Mouse (Mus musculus) ovary, postnatal 36 days (tissue): Measurements from ENCODE around the gene Dtd1.

Experiments
- DNase-seq: peaks from one replicate; pipeline ENCODE4 v3.0.0; 2022; ENCODE audit warnings: low spot score, mixed read lengths

Gene Dtd1

DNA sequence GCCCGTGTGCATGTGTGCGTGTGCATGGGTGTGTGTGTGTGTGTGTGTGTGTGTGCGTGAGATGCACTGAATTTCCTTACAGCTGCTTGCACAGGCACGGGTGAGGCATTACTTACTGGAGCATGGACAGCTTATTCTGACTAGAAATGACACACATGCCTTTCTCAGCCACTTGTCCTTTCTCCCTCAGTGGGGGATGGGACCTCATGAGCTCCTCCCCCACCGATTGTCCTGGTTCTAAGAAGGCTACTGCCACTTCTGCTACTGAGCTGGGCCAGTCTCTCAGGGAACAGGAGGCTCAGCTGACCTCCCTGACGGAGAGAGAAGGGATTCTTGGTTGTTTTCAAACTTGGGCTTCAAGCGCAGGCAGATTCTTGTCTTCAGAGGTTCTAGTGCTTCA, 40.4 kb downstream of the Dtd1 start:
- DNase-seq: no peak

DNA sequence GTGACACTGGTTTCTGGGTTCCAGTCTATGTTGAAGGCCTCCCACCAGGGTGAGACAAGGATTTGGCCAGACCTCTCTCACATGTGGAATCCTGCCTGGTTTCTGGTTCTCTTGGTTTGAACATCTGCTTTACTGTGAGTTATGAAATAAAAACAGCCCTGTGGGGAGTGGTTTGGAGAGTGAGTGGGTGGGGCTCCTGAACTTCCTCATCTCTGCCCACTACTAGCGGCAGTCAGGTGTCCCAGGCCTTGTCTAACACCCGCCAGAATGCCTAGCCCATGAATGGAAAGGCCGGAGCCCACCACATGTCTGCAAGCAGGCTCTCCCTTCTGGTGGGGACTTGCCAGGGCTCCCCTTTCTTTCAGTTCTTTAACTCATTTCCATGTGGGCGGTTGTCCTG, 42.3 kb downstream of the Dtd1 start:
- DNase-seq: no peak

GRCm38 (mm10) chr2:144646360-144646759, 46.7 kb downstream of the Dtd1 start:
- no peak for DNase-seq

DNA sequence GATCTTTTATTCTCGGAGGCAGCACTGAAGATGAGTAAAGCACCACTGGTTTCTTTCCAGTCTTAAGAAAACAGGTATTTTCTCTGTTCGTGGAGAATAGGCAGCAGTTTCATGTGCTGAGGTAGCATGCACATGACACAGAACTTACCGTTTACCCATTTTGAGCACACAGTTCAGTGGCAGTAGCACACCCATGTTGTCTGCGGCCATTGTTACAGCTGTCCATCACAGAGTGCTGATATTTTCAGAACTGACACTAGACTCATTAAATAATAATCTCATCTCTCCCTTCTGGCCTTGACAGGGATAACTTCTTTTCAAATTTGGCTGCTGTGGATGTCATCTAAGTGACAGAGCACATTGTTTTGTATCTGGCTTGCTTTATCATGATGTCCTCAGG, 47.5 kb downstream of the Dtd1 start:
- no peak for DNase-seq

- DNase-seq: no peak
Observed at GRCm38 (mm10) chr2:144649960-144650359, 50.3 kb downstream of the Dtd1 start.

DNA sequence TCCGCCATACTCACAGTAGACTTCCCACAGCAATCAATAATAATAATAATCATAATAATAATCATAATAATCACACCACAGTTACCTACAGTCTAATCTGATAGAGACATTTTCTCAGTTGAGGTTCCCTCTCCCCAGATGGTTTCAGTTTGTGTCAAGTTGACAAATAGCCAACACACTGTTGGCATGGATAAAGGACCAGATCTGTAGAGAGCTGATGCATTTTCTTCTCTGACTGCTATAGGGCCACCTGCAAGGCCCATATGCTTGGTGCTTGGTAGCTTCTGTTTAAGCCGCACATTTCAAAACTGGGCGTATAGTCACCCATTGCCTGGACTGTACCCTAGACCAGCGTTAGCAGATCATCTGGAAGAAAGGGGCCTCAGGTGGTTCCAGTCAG, 53.1 kb downstream of the Dtd1 start:
- DNase-seq: no peak

- DNase-seq: no peak
Observed at GRCm38 (mm10) chr2:144655307-144655706, 55.6 kb downstream of the Dtd1 start.

DNA sequence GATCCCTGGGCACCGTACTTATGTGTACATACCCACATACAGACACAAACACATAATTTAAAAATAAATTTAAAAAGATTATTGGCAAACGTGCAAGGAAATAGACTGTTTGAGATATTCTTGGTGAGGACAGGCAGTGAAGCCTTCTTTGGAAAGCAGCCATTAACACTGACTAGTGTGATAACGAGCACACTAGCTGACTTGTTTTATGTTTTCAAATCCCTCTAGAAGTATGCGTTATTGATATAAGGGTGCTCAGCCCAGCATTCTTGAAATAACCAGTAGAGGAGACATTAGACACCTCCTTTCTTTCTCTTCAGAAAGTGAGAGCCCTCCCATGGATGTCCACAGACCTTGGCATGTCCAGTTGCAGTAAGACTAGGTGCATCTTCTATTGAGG, 68.8 kb downstream of the Dtd1 start:
- DNase-seq: no peak

GRCm38 (mm10) chr2:144670289-144670930, 70.7 kb downstream of the Dtd1 start:
- no peak for DNase-seq

GRCm38 (mm10) chr2:144672397-144672796, 72.7 kb downstream of the Dtd1 start:
- no peak for DNase-seq

DNA sequence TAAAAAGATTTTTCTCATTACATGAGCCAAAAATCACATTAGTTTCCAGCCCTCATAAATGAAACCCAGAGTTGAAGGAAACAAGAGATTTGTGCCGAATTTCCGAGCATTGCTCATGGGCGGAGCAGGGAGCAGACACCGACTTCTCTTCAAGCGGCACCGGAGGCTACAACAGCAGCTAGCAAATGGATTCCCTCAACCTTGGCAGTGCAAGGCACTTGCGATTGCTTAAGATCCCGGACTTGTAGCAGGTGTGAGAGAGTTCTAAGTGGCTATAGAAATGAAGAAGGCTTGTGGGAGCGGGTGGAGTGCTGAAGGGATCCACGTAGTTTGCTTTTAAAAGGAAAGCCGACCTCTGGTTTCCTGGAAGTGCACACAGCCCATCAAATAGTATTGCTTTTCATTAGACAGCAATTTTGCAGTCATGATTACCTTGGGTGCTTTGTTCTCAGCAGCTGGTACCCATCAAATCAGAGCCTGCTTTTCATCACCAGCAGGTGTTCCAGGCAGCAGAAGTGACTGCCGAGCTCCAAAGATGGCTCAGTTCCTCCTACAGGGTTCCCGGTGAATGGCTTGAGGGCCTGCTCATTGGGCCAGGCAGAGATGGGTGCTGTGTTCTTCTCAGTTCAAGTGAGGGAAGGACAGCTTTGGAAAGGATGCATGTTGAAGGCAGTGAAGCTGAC, 77.0 kb downstream of the Dtd1 start:
- DNase-seq: no peak

GRCm38 (mm10) chr2:144677229-144677571, 77.5 kb downstream of the Dtd1 start:
- DNase-seq: no peak

- no peak for DNase-seq
Observed at GRCm38 (mm10) chr2:144678779-144679178, 79.1 kb downstream of the Dtd1 start.

GRCm38 (mm10) chr2:144679394-144679793, 79.7 kb downstream of the Dtd1 start:
- DNase-seq: no peak

- no peak for DNase-seq
Observed at GRCm38 (mm10) chr2:144692219-144692732, 92.6 kb downstream of the Dtd1 start.

- DNase-seq: no peak
Observed at GRCm38 (mm10) chr2:144692777-144693176, 93.1 kb downstream of the Dtd1 start.

DNA sequence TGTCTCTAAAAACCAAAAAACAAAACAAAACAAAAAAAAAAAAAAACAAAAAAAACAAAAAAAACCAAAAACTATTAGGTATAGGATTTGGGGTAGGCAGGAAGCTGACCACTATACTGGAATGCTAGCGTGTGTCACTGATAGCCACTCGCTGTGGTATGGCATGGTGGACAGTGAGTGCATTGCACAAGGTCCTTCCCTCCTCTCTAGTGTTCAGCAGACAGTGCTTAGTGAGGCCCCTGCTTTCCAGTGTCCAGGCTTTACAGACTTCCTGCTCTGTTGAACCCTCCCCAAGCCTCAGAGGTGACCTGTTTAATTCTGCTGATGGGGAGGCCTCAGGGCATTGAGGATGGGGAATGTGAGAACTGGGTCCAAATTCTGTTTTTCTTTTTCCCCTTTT, 95.2 kb downstream of the Dtd1 start:
- no peak for DNase-seq

- DNase-seq: no peak
Observed at GRCm38 (mm10) chr2:144698046-144698445, 98.3 kb downstream of the Dtd1 start.

DNA sequence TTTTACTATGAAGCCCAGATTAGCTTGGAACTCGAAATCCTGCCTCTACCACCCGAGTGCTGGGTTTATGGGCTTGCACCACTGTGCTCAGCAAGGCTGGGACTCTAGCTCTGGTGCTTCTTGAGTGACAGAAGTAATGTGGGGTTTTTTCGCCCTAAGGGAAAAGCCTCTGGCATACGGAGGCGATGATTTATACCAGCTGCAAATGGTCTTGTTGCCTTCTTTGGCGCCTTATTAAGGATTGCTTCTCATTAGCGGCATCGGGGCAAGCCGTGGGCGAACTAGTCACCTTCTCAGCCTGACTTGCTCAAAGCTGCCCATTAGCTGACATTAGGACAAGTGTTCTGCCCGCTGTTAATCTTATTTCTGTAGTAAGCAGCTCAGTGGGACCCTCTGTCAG, 100.9 kb downstream of the Dtd1 start:
- DNase-seq: no peak

DNA sequence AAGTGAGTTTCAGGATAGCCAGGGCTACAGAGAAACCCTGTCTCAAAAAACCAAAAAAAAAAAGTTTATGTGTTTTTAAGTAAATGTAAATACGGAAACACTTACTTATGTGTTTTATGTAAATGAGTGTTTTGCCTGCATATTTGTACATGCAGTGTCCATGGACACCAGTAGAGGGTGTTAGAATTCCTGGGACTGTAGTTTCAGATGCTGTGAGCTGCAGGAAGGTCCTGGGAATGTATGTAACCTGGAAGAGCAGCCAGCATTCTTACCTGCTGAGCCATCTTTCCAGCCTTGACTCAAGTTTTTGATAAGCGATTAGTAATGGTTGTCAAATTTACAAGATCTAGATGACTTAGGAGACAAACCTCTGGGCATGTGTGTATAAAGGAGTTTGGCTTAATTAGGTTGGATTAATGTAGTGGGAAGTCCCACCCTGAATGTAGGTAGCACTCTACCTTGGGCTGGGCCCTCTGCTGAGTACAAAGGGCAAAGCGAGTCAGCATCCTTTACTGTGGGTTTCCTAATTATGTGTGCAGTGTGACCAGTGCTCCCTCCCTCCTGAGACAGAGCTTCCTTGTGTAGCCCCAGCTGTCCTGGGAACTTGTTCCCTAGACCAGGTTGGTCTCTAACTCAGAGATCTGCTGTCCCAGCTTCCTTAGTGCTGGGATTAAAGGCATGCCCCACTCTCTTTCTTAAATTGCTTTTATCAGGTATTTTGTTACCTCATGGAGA, 101.9 kb downstream of the Dtd1 start:
- DNase-seq: no peak

GRCm38 (mm10) chr2:144709285-144709684, 109.6 kb downstream of the Dtd1 start:
- no peak for DNase-seq

DNA sequence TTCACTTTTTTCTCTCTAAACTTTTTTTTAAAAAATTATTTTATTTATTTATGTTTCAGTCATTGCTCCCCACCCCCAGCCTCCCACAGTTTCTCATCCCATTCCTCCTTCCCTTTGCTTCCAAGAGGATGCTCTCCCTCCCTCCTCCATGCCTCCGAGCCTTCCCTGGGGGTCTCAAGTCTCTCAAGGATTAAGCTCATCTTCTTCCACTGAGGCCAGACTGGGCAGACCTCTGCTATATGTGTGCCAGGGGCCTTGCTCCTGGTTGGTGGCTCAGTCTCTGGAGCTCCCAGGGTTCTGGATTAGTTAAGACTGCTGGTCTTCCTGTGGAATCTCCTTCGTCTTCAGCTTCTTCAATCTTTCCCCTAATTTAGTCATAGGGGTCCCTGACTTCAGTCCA, 110.0 kb downstream of the Dtd1 start:
- DNase-seq: no peak

GRCm38 (mm10) chr2:144714596-144714995, 114.9 kb downstream of the Dtd1 start:
- no peak for DNase-seq
